Mouse (Mus musculus): ENCODE data around the gene Gm20219.
A peak's percentile ranks its signal among the peaks of the same experiment; 100 is the strongest.

Gene Gm20219

DNA sequence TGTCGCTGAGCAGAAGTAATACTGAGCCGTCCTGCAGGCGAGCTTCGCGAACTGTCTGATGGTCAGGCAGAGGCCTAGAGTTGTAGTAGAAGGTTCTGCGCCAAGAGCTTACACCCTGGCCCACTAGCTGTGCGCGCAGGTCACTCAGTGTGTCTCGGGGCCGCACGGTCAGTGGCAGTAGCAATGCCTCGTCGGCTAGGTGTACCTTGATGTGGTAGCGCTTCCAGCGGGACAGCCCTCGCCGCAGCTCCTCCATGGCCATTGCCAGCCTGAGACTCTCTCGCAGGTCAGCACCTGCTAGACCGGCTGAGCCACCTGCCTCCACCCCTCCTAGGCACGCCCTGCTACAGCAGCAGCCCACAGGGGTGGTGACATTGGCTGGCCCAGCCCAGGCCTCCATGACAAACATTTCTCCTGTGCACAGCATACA lies at the start of gene Gm20219:
TSS of gene Gm20219 (minus strand) at position 266 of the 430 bp plus-strand sequence.
- DNase-seq: no peak

DNA sequence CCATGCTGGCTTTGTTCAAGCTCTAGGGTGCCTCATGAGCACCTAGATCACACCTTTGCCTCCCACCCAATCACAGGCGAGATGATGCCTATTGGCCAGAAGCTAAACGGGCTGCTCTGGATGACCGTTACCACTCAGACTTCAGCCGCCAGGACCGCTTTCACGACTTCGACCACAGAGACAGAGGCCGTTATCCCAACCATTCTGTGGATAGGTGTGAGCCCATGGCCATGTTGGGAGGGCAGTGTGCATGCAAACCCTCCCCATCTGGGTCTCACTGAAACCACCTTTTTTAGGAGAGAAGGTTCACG lies 49.8 kb upstream of the Gm20219 start:
- no peak for DNase-seq

DNA sequence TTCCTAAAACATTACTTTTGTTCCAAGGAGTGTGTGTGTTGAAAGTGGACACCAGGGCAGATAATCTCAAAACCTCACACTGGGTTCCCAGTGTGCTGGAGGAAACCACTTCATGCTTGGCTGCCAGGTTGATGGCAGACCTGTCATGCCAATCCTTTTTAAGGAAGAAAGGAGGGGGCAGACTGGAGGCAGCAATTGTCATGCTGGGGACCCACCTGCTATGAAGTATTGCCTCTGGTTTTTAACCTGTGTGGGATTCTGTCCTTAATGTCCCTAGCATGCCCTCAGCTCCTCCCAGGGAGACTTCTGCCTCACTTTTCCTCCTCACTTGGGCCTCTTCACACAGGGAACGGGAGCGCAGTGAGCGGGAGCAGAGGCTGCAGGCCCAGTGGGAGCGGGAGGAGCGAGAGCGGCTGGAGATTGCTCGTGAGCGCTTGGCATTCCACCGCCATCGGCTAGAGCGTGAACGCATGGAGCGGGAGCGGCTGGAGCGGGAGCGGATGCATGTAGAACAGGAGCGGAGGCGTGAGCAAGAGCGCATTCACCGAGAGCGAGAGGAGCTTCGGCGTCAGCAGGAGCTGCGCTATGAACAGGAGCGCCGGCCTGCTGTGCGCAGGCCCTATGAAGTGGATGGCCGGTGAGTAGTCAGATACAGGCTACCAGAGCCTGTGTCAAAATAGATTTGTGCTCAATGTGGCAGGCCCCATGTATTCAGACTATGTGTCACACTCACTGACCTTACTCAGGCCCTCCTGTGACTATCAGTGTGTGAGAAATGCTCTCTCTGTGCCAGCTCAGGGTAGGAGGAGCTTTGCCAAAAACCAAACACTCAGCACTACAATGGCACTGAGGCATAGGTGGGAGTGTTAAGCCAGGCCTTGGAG lies 49.2 kb upstream of the Gm20219 start:
- DNase-seq: no peak

DNA sequence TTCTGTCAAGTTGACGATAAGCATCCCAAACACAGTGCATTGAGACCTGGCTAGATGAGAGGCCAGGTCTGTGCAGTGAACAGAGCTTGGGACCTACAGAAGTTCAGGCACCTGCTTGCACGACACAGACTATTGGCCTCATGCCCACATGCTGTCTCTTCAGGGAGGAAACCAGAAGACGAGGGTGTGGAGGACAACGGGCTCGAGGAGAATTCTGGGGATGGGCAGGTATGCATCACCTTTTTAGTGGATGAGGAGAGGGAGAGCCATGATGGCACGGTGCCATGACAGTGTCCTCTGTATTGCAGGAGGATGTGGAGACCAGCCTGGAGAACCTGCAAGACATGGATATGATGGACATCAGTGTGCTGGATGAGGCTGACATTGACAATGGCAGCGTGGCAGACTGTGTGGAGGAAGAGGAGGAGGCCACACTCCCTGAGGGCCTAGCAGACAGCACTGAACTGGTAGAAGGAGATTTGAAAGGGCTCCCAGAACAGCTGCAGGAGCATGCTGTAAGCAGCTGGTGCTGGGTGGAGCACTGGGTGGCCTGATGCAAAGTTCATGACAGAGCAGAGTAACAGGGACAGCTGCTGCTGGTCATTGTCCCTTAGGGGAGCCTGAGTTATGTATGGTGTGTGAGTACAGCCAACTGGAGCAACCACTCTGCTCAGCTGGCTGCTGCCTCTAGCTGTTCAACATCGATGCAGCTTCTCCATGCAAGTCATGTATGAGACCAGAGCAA lies 39.5 kb upstream of the Gm20219 start:
- no peak for DNase-seq

DNA sequence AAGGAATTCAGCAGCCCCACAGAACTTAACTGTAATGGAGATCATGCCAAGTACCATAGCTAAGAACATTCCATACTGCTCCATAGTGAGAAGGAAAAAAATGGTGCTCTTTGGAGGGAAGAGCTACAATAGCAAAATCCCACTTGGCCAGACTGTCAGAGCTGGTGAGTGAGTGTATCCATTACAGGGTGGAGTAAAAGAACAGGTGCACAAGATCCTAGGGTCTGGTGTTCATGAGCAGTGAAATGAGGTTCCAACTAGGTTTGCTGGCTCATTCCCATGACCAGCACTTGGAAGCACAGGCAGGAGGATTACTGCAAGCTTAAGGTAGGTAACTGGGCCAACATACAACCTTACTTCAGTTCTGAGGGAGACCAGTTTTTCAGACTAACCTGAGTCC lies 38.4 kb upstream of the Gm20219 start:
- DNase-seq: no peak

DNA sequence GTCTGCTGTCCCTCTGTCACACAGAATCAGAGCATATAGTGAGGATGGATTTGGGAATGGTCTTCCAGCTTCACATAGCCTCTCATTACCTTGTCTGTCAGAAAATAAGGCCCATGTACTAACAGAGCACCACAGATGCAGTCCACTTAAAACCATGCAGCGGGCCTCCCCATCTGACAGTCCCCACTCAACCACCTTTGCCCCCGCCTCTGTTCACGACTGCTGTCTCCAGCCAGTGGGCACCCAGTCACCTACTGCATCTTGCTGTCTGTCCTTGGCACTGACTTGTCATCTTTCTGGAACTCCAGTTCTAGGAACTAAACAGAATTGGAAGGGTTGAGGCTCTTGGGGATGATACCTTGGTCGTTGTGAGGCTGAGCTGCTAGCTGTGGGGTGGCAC lies 34.7 kb upstream of the Gm20219 start:
- DNase-seq: no peak

DNA sequence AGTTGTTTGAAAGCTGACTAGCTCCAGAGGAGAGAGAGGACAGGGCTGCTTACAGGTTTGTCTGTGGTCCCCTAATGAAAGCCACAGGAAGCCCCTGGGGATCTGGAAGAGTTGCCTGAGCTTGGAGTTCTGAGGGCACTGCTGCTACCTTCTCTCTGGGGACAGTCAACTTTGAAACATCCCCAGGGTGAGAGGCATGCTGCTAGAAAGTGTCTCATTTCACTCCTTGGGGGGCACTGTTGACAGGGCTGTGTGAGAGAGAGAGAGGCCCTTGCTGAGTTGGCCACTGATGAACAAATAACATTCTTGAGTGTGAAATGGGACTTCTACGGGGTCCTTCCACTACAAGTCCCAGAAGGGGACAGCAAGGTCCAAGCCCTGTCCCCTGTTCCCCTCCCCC lies 33.6 kb upstream of the Gm20219 start:
- no peak for DNase-seq

DNA sequence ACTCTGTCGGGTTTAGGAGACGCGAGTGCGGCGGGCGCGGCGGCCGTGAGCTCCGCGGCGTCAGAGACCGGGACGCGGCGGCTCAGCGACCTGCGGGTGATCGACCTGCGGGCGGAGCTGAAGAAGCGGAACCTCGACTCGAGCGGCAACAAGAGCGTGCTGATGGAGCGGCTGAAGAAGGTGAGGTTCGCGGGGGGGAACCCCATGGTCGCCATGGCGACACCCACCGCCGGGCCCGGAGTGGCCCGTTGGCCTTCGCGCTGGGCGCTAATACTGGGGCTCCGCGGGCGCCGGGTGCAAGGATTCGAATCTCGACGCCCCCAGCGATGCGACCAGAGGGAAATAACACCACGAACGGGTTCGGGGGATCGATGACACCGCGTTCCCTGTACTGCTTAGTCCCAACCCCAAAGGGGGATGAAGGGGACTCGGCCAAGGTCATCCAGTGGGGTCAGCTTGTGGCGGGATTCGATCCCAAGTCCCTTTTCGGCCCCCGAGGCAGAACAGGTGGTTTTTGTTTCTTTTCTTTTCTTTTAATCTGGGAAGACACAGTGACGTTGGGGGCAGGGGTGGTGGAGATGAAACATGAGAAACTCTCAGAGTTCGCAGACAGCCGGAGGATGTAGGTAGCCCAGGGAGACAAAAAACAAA lies 31.1 kb upstream of the Gm20219 start:
- DNase-seq: no peak

DNA sequence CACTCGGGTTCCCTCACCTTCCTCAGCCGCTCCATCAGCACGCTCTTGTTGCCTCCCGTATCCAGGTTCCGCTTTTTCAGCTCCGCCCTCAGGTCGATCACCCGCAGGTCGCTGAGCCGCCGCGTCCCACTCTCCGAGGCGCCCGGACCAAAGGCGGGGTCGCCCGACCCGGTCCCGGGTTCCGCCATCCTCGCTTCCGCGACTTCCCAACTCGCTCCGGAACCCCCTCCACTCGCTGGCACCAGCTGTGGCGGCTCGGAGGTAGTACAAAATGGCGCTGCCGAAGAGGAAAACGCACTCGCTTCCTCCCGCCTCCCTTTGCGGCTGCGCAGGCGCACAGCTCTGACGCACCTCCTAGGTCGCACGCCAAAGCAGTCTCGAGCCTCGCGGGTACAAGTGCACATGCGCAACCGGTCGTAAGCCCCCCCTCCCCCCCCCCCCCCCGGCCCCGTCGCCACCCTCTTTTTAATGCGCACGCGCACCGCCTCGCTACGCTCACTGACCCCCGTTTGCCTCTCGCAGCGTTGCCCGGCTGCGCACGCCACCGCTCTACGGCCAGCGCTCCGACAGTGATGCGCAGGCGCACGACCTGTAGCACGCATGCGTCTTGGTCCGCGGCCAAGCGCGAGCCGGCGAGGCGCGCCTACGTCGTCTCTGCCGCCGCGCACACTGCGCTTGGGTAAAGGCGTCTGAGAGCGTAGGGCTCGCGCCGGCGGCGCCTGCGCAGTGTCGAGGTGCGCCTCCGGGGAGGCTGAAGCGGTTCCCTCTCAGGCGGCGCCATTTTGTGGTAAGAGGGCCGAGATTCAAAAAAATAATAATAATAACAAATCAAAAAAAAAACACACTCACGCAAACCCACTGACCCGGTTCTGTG lies 30.3 kb upstream of the Gm20219 start, which contains the start of the genes Safb2 and Safb:
TSS of gene Safb2 (minus strand) at position 329 of the 874 bp plus-strand sequence.
TSS of gene Safb (plus strand) at position 569 of the 874 bp plus-strand sequence.
- peak; percentile 99 for DNase-seq

DNA sequence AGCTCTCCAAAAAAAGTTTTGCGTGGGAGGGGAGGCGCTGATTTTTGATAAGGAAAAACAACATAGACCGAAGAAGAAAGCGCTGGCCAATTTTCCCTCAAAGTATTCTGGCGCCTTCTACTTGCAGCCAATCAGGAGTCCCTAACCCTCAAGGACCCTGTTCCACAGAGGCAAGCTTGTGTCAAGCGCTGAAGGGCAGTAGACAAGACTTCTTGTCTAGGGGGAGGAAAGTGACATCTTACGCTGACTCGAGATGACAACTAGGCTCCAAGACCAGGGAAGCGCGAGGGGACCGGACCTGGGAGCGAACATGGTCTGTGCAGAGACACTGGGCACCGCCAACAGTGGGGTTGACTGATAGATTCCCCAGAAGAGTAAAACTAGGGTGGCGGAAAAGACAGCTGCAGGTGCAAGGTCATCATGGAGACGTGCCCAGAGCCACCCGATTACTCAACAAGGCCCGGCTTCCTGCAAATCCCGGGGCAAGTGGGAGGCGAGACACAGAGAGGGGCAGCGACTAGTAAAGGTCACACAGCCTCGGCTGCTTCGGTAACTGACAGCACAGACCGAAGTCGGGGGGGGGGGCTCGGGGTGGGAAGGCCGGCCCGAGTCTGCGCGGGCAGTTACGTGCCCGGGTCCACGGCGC lies 29.5 kb upstream of the Gm20219 start:
- peak; percentile 20 for DNase-seq

DNA sequence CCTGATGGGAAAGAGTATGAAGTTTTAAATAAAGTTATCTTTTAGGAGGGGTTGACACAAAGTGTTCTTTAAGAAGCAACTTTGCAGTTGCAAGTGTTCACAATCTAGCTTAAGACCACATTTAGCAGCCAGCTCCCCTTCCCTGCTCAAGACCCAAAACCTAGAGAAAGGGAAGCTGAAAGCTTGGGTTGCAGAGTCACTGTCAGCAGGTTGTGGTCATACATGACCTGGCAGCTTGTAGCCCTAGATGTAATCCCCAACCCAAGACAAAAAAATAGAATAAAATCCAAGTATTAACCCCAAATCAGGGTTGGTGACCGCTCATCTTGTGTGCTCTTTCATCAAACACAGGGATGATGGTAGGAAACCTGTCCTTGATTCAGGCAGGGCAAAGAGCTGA lies 28.9 kb upstream of the Gm20219 start:
- DNase-seq: no peak

DNA sequence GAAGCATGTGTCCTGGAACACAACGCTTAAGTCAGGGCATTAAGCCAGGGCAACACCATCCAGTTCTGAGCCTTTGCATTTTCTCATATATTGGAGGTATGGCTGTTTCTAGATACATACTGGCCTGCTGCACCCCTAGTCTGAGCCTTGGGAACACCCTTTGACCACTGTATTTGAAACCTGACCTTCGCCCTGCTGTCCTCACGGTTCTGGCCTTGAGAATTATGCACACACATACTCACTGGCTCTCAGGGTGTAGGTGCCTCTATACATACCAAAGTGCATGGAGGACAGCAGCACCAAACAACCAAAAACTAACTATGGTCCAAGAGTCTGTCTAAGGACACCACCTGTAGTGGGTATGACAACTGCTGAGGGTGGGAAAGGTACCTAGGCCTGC lies 18.8 kb upstream of the Gm20219 start:
- no peak for DNase-seq

DNA sequence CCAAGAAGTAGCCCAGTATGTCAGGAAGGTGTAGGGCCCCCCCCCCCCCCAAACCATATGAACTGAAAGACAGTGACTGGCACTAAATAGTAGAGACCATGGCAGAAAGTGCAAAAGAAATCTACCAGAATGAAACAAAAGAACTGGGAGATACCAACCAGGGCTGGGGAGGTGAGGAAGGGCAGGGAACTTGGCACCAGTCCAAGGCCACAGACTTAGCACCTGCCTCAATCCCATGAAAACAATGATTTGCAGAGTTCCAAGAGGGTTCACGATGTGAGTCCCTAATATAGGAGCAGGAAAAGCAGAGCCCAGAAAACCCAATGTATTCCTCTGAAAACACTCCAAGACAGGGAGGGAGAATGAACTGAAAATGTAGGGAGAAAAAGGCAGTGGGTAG lies 18.0 kb upstream of the Gm20219 start:
- DNase-seq: no peak

DNA sequence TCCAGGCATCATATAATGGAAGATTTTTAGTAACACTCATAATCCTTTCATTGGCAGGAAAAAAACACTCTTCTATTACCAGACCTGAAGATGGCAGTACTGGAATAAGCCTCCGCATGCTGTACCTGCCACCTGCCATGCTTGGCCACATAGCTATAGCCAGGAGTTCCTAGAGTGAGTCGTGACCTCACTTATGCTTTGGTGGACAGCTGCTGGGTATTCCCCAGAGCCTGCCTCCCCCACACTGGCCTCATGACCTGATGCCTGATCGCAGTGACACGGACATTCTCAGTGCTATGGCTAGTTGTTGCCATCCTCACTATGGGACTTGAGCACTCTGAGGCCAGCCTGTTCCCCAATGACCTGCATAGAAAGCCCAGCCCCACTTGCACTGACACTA lies 16.1 kb upstream of the Gm20219 start:
- no peak for DNase-seq

DNA sequence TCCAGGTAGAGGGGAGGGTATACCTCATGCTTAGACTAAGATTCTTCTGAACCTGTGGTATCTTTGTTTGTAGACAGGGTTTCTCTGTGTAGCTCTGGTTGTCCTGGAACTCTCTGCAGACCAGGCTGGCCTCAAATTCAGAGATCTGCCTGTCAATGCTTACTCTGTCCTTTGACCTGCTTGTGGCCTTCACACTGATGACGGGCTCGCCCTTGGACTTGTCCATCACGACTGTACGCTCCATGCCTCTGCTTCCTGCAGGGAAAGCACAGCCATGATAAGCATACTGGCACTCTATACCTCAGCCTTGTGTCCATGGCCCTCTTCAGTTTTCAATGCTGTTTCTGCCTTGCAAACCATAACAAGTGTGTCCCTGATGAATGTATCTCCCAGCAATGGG lies 13.2 kb upstream of the Gm20219 start:
- no peak for DNase-seq

DNA sequence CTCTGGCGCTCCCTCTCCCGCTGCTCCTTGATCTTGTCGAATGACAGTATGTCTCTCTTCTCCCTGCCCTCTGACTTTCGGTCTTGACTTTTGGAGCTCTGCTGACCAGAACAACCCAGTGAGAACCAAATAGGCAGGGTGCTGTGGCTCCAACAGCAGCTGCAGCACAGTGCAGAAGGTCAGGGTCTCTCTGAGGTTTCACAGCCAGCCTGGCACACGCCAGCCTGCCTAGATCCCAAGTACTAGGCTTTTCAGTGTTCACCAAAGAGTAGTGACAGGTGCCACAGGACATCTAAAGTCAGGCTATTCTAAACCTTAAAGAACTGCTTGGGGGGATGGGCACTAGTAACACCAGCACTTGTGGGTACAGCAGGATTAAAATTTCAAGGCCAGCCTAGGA lies 12.7 kb upstream of the Gm20219 start:
- no peak for DNase-seq

DNA sequence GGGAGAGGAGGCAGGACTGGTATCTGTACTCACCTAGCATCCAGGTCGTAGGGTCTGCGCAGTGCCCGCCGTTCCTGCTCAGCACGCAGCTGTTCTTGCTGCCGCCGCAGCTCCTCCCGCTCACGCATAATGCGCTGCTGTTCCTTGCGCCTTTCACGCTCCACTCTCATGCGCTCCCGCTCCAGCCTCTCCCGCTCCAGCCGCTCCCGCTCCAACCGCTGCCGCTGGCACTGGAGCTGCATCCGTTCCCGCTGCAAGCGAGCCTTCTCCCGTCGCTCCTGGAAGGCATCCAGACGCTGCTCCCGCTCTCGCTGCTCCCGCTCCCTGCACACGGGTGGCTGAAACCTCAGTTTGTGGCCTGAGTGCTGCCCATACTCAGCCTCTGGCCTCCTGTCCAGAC lies 12.1 kb upstream of the Gm20219 start:
- DNase-seq: no peak

DNA sequence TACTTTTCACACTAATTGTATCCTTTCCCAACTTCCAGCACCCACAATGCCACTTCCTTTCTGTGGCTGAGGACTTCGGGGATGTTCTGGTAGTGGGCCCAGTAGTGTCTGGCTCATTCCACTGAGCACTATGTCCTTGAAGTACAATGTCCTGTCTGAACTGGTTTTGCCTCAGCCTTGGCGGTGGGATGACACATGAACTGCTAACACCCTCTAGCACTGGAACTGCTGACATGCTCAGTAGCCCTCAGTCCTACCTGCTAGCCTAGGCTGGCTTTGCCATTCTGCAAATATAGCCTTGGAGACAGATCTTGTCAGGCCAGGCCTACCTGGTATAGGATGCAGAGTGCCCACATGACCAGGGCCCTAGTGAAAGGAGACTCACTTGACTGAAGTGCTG lies 7.7 kb upstream of the Gm20219 start:
- DNase-seq: no peak

DNA sequence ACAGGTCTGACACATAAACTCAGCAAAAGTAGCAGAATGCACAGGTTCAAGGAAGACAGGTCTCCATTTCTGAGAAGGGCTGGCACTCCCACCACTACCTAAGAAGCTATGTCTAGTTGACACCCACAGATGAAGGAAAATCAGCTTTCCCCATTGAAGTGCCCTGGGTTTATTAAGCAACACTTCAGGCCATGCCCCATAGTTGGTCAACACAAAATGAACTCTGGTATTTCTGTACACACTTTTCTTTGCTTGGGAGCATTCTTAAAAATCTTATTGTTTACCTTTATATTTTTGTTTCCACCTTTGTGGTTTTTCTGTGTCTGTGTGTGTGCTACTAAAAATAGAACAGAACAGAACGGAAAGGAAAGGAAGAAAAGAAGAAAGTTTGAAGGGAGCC lies 5.9 kb upstream of the Gm20219 start:
- no peak for DNase-seq

DNA sequence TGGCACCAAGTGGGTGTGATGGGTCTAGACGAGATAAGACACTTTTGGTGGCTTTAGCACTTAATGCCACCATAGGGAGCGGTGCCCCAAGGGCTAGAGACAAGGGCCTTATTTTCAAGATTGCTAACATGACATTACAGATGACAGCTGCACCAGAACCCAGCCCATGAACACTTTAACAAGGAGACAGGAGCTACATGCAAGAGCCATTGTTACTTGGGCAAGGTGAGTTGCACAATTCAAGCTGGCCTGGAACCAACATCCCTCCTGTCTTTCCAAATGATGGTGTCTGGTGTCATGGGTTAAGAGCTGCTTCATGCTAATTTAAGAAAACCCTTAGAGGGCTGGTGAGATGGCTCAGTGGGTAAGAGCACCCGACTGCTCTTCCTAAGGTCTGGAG lies 5.2 kb upstream of the Gm20219 start:
- DNase-seq: no peak

DNA sequence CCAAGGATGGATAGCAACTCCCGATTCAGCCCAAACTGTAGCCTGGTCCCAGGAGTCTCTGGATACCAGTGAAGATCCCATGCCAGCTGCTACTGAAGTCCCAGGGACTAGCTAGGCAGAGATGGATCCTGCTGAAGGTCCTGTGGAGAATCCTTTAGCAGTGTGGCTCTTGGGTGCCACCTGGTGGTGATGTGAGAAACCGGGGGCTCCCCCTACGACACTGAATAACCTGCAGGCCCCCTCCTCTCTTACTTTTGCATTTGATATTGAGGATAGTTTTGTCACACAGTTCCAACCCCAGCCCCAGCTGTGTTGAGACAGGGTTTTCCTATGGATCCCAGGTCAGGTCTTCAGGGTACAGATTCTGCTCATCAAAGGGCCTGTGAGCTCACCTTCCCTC lies 4.3 kb upstream of the Gm20219 start:
- peak; percentile 64 for DNase-seq

DNA sequence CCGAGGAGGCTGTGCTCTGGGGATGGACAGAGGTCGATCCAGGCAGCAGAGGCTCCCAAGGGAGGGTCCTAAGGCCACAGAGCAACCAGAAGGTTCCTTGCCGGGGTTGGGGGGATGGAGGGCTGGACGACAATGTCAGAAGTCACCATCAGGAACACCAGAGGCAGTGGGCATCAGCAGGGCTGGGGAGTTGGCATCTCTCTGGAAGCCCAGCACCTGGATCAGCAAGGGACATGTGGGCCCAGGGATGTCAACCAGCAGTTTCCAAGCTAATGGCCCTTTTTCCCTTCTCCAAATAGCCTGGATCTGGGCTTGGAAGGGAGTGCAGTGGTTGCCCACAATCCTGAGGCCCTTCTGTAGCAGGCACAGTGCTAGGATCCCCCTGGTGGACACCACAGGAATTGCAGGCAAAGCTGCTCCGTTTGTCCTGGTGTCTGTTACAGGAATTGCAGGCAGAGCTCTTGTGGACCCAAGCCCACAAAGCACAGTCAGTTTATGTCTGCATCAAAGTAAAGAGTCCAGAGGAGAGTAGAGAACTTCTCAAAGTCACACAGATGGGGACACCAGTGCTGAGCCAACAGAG lies 1.3 kb downstream of the Gm20219 start:
- DNase-seq: peak; percentile 63

Measured in right cerebral cortex, adult 18-20 months (tissue).